Mouse (Mus musculus) erythroblast, embryonic 14.5 days (primary cell): ENCODE data around the gene Cacna2d3.

Experiments
- GATA1 ChIP-seq: IDR thresholded peaks from 2 replicates; pipeline ENCODE4 v1.6.1; 2012; ENCODE audit warnings: low read length, inconsistent platforms, mixed read lengths
- TAL1 ChIP-seq: IDR thresholded peaks from 3 replicates; pipeline ENCODE4 v1.6.1; 2012; ENCODE audit warnings: low read length, inconsistent platforms, mixed read lengths

GRCm38 (mm10) chr14:29017883-29018282 lies 703.8 kb downstream of the Cacna2d3 start, which contains the start of gene Lrtm1:
- TF ChIP-seq TAL1 (no peak), GATA1 (no peak)
